In the genomic region with DNA sequence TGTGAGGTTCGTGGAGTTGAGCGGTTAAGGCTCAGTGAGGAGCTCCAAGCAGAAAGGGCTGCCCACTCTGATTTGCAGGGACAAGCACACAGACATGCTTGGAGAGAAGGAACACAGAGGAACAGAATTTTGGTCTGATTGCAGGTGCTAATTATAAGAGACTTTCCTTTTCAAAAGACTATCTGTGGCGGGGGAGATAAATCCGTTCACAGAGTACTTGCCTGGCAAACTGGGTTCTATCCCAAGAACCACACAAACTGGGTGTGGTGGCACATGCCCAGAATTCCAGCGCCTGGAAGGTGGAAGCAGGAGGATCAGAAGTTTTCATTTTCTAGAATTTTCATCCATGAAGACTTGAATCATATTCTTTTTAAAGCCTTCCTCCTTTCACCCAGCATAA, we compare ENCODE assay signal across 25 mouse cellular contexts.
"Had no signal": no experiment of that assay in that cellular context is flagged by ENCODE, and none has a peak within 500 bp of the region (broad histone marks: within the 10 kb centered on the region; RNA-seq: fewer than 3 reads in every experiment).

No protein-coding gene starts in this region.

- H3K27ac ChIP-seq: gastrocnemius, adult 2 months; heart, embryonic 10.5 days; hindbrain, embryonic 10.5 days; hindbrain, embryonic 12.5 days; hindbrain, embryonic 14.5 days; intestine, embryonic 15.5 days; layer of hippocampus, adult 2 months; limb, embryonic 12.5 days; liver, embryonic 13.5 days had no signal

- H3K9me3 ChIP-seq: heart, embryonic 10.5 days; heart, embryonic 12.5 days; hindbrain, embryonic 10.5 days; hindbrain, embryonic 12.5 days; intestine, embryonic 15.5 days; limb, embryonic 10.5 days; limb, embryonic 12.5 days; liver, embryonic 13.5 days; liver, embryonic 15.5 days had no signal

- H3K4me3 ChIP-seq: gastrocnemius, adult 2 months; heart, embryonic 10.5 days; heart, embryonic 12.5 days; hindbrain, embryonic 10.5 days; hindbrain, embryonic 12.5 days; intestine, embryonic 15.5 days; layer of hippocampus, adult 2 months; limb, embryonic 10.5 days; limb, embryonic 12.5 days; liver, embryonic 13.5 days; liver, embryonic 15.5 days had no signal

- H3K27me3 ChIP-seq: heart, embryonic 12.5 days; hindbrain, embryonic 12.5 days; intestine, embryonic 15.5 days; limb, embryonic 12.5 days; liver, embryonic 13.5 days; liver, embryonic 15.5 days had no signal

- DNase-seq: gastrocnemius, adult 2 months; gastrocnemius, postnatal 10 days; gastrocnemius, postnatal 25 days; heart, postnatal 10 days; heart, postnatal 4 days; kidney, adult 18-20 months; kidney, adult 8-10 months; kidney, postnatal 10 days; kidney, postnatal 25 days; kidney, postnatal 4 days; liver; liver, embryonic 13.5 days had no signal

- H3K4me1 ChIP-seq: intestine, embryonic 15.5 days had no signal

- H3K36me3 ChIP-seq: heart, embryonic 10.5 days; heart, embryonic 12.5 days; hindbrain, embryonic 10.5 days; hindbrain, embryonic 12.5 days; intestine, embryonic 15.5 days; limb, embryonic 10.5 days; limb, embryonic 12.5 days; liver, embryonic 13.5 days; liver, embryonic 15.5 days had no signal

- ATAC-seq: hindbrain, embryonic 16.5 days; inflammation-experienced regulatory T-cells, adult 6 months; intestine, embryonic 15.5 days; intestine, postnatal 0 days had no signal
